Mouse (Mus musculus): ENCODE results near the gene Tmem9b.
A peak's percentile ranks its signal among the peaks of the same experiment; 100 is the strongest.

Gene Tmem9b

DNA sequence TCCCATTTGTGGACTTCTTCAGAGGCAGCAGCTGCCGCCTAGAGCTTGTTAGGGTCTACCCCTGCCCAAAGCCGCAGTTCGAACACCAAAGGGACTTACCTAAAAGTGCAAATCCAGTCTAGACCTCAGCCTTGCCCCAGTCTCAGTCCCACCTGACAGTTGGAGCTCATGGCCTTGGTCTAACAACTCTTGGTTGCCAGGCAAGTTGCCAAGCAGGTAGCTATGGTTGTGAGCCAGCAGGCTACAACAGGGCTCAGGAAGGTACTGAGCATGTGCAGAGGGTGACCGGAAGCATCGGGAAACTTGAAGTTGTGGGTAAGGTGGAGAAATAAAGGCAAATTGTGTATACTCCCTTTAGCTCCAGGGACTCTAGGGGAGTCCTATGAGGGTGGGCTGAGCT, 29.0 kb downstream of the Tmem9b start, which contains the start of gene BC051019:
Gene BC051019 (minus strand): TSS at position 154 of the 400 bp plus-strand sequence.
- Histone ChIP-seq H3K9me3 (ENCODE audit: low read length) (no peaks in the 10 kb centered on the region), H3K27me3 (ENCODE audit: insufficient read depth, low read length) (peaks cover 23% of the 10 kb centered on the region), H3K4me3 (replicated peaks; ENCODE audit: low read length) (no peak within 1 kb of the TSS), H3K36me3 (ENCODE audit: insufficient read depth, low read length) (no peaks in the 10 kb centered on the region), H3K4me1 (replicated peaks; ENCODE audit: low read depth, low read length) (peaks cover 30% of the 10 kb centered on the region)
- TF ChIP-seq NANOG (IDR thresholded peaks at IDR 0.05; ENCODE audit: borderline replicate concordance, low read length): no peak
- TF ChIP-seq POU5F1 (IDR thresholded peaks at IDR 0.05; ENCODE audit: borderline replicate concordance, low read length): no peak
- no peak for TF ChIP-seq CTCF (conservative IDR thresholded peaks at IDR 0.05; ENCODE audit: low read length)

GRCm38 (mm10) chr7:109723114-109723513, 29.6 kb downstream of the Tmem9b start:
- H3K36me3 ChIP-seq (ENCODE audit: insufficient read depth, low read length): no peaks in the 10 kb centered on the region
- peaks cover 30% of the 10 kb centered on the region for H3K4me1 ChIP-seq (replicated peaks; ENCODE audit: low read depth, low read length)
- peaks cover 22% of the 10 kb centered on the region for H3K27me3 ChIP-seq (ENCODE audit: insufficient read depth, low read length)
- TF ChIP-seq POU5F1 (IDR thresholded peaks at IDR 0.05; ENCODE audit: borderline replicate concordance, low read length): no peak
- TF ChIP-seq NANOG (IDR thresholded peaks at IDR 0.05; ENCODE audit: borderline replicate concordance, low read length): no peak
- TF ChIP-seq CTCF (conservative IDR thresholded peaks at IDR 0.05; ENCODE audit: low read length): no peak
- no peaks in the 10 kb centered on the region for H3K9me3 ChIP-seq (ENCODE audit: low read length)
- no peak overlapping the region for H3K4me3 ChIP-seq (replicated peaks; ENCODE audit: low read length)

- no peaks in the 10 kb centered on the region for H3K9me3 ChIP-seq (ENCODE audit: low read length)
- TF ChIP-seq CTCF (conservative IDR thresholded peaks at IDR 0.05; ENCODE audit: low read length) (peak; percentile 83), POU5F1 (IDR thresholded peaks at IDR 0.05; ENCODE audit: borderline replicate concordance, low read length) (no peak)
- H3K27me3 ChIP-seq (ENCODE audit: insufficient read depth, low read length): peaks cover 17% of the 10 kb centered on the region
- H3K4me3 ChIP-seq (replicated peaks; ENCODE audit: low read length): no peak overlapping the region
- no peaks in the 10 kb centered on the region for H3K36me3 ChIP-seq (ENCODE audit: insufficient read depth, low read length)
- H3K4me1 ChIP-seq (replicated peaks; ENCODE audit: low read depth, low read length): peaks cover 27% of the 10 kb centered on the region
Observed at GRCm38 (mm10) chr7:109722618-109723017, 30.1 kb downstream of the Tmem9b start.

DNA sequence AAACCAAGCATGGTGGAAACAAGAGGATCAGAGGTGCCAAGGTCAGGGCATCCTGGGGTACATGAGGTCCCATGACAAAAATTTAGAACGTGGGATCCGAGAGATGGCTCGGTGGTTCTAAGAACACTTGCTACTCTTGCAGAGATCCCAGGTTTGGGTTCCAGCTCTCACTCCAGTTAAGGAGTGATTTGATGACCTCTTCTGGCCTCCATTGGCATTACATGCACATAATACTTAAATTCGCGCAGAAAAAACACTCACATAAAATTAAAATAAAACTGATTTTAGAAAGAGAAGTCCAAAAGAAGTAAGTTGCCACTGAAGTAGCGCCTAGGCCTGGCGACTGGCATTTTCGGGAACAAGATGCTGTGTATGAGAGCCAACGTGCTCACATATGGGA, 33.4 kb downstream of the Tmem9b start:
- no peaks in the 10 kb centered on the region for H3K36me3 ChIP-seq (ENCODE audit: insufficient read depth, low read length)
- TF ChIP-seq CTCF (conservative IDR thresholded peaks at IDR 0.05; ENCODE audit: low read length) (peak; percentile 58), NANOG (IDR thresholded peaks at IDR 0.05; ENCODE audit: borderline replicate concordance, low read length) (no peak), POU5F1 (IDR thresholded peaks at IDR 0.05; ENCODE audit: borderline replicate concordance, low read length) (no peak)
- H3K4me3 ChIP-seq (replicated peaks; ENCODE audit: low read length): no peak overlapping the region
- peaks cover 15% of the 10 kb centered on the region for H3K4me1 ChIP-seq (replicated peaks; ENCODE audit: low read depth, low read length)
- H3K9me3 ChIP-seq (ENCODE audit: low read length): no peaks in the 10 kb centered on the region
- no peaks in the 10 kb centered on the region for H3K27me3 ChIP-seq (ENCODE audit: insufficient read depth, low read length)

GRCm38 (mm10) chr7:109713434-109713982, 39.2 kb downstream of the Tmem9b start:
- no peak overlapping the region for H3K4me3 ChIP-seq (replicated peaks; ENCODE audit: low read length)
- H3K9me3 ChIP-seq (ENCODE audit: low read length): no peaks in the 10 kb centered on the region
- H3K36me3 ChIP-seq (ENCODE audit: insufficient read depth, low read length): peaks cover 51% of the 10 kb centered on the region
- TF ChIP-seq NANOG (IDR thresholded peaks at IDR 0.05; ENCODE audit: borderline replicate concordance, low read length) (no peak), CTCF (conservative IDR thresholded peaks at IDR 0.05; ENCODE audit: low read length) (no peak), POU5F1 (IDR thresholded peaks at IDR 0.05; ENCODE audit: borderline replicate concordance, low read length) (no peak)
- no peaks in the 10 kb centered on the region for H3K27me3 ChIP-seq (ENCODE audit: insufficient read depth, low read length)
- peaks cover 14% of the 10 kb centered on the region; the same call in 1 of the 2 replicates for H3K4me1 ChIP-seq (replicated peaks; ENCODE audit: low read depth, low read length)

DNA sequence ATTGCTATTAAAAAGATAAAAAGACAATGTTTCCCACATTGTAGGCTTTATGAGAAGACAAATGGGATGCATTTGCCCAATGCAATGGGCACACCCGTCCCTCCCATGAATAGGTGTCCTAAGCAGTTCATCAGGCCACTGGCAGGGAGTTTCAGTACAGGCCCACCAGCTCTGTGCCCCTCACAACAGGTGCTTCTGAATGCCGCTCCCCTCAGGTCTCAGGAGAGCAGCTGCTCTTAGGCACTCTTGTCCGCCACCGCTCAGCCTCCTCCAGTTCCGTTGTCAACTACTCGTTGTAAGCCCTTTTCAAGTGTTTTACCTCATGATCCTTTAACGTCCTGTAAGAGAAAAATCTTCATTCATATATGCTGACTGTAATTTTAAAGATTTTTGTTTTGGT, 40.5 kb downstream of the Tmem9b start:
- TF ChIP-seq POU5F1 (IDR thresholded peaks at IDR 0.05; ENCODE audit: borderline replicate concordance, low read length) (no peak), NANOG (IDR thresholded peaks at IDR 0.05; ENCODE audit: borderline replicate concordance, low read length) (no peak), CTCF (conservative IDR thresholded peaks at IDR 0.05; ENCODE audit: low read length) (no peak)
- H3K36me3 ChIP-seq (ENCODE audit: insufficient read depth, low read length): peaks cover 64% of the 10 kb centered on the region
- H3K27me3 ChIP-seq (ENCODE audit: insufficient read depth, low read length): no peaks in the 10 kb centered on the region
- H3K9me3 ChIP-seq (ENCODE audit: low read length): no peaks in the 10 kb centered on the region
- H3K4me3 ChIP-seq (replicated peaks; ENCODE audit: low read length): no peak overlapping the region
- H3K4me1 ChIP-seq (replicated peaks; ENCODE audit: low read depth, low read length): peaks cover 14% of the 10 kb centered on the region; the same call in 1 of the 2 replicates

- TF ChIP-seq CTCF (conservative IDR thresholded peaks at IDR 0.05; ENCODE audit: low read length): no peak
- TF ChIP-seq POU5F1 (IDR thresholded peaks at IDR 0.05; ENCODE audit: borderline replicate concordance, low read length): no peak
- TF ChIP-seq NANOG (IDR thresholded peaks at IDR 0.05; ENCODE audit: borderline replicate concordance, low read length): no peak
- H3K36me3 ChIP-seq (ENCODE audit: insufficient read depth, low read length): peaks cover 83% of the 10 kb centered on the region
- H3K27me3 ChIP-seq (ENCODE audit: insufficient read depth, low read length): no peaks in the 10 kb centered on the region
- peaks cover 20% of the 10 kb centered on the region for H3K4me1 ChIP-seq (replicated peaks; ENCODE audit: low read depth, low read length)
- no peaks in the 10 kb centered on the region for H3K9me3 ChIP-seq (ENCODE audit: low read length)
- H3K4me3 ChIP-seq (replicated peaks; ENCODE audit: low read length): no peak overlapping the region
Observed at GRCm38 (mm10) chr7:109710069-109710468, 42.6 kb downstream of the Tmem9b start.

- TF ChIP-seq NANOG (IDR thresholded peaks at IDR 0.05; ENCODE audit: borderline replicate concordance, low read length): no peak
- Histone ChIP-seq H3K27me3 (ENCODE audit: insufficient read depth, low read length) (no peaks in the 10 kb centered on the region), H3K4me1 (replicated peaks; ENCODE audit: low read depth, low read length) (peaks cover 23% of the 10 kb centered on the region), H3K36me3 (ENCODE audit: insufficient read depth, low read length) (peaks cover 83% of the 10 kb centered on the region), H3K9me3 (ENCODE audit: low read length) (no peaks in the 10 kb centered on the region), H3K4me3 (replicated peaks; ENCODE audit: low read length) (no peak overlapping the region)
Observed at GRCm38 (mm10) chr7:109708961-109709382, 43.7 kb downstream of the Tmem9b start.

All from E14TG2a.4 (cell line).